Mouse (Mus musculus): ENCODE measurements at regions not wholly inside any gene's neighbourhood (a gene's known extent, or its start where the extent isn't known, plus 50 kb on each side); places are given as distances from the start of the nearest gene placed in this dataset.
A peak's percentile ranks its signal among the peaks of the same experiment; 100 is the strongest.

GRCm38 (mm10) chr16:12768161-12768895 is 341.2 kb upstream of the Ercc4 start:
- H3K27ac ChIP-seq (replicated peaks; ENCODE audit: low read depth, low read length): no peak overlapping the region
- no peak overlapping the region for H3K4me2 ChIP-seq (ENCODE audit: low read length)
- no peaks in the 10 kb centered on the region for H3K9me3 ChIP-seq (ENCODE audit: control insufficient read depth, low read length)
- DNase-seq (no peak), ATAC-seq (ENCODE audit: low FRiP score, low TSS enrichment) (no peak)
- no peaks in the 10 kb centered on the region for H3K27me3 ChIP-seq (ENCODE audit: control insufficient read depth, insufficient read depth, low read length)
- no peak overlapping the region for H3K9ac ChIP-seq (replicated peaks; ENCODE audit: low read length)
- H3K4me3 ChIP-seq (replicated peaks; ENCODE audit: low read depth, low read length): no peak overlapping the region
- 89% methylated on average over 2 of the region's 2 CpGs for WGBS
- no peaks in the 10 kb centered on the region for H3K36me3 ChIP-seq (ENCODE audit: control insufficient read depth, insufficient read depth, low read length)
- H3K4me1 ChIP-seq (ENCODE audit: control insufficient read depth, insufficient read depth, low read length): no peaks in the 10 kb centered on the region

- 93% methylated on average over 5 of the region's 5 CpGs for WGBS
- Histone ChIP-seq H3K27me3 (ENCODE audit: control insufficient read depth, insufficient read depth, low read length) (no peaks in the 10 kb centered on the region), H3K9me3 (ENCODE audit: control insufficient read depth, low read length) (no peaks in the 10 kb centered on the region), H3K9ac (replicated peaks; ENCODE audit: low read length) (no peak overlapping the region), H3K4me2 (ENCODE audit: low read length) (no peak overlapping the region), H3K27ac (replicated peaks; ENCODE audit: low read depth, low read length) (no peak overlapping the region), H3K36me3 (ENCODE audit: control insufficient read depth, insufficient read depth, low read length) (no peaks in the 10 kb centered on the region), H3K4me1 (ENCODE audit: control insufficient read depth, insufficient read depth, low read length) (no peaks in the 10 kb centered on the region), H3K4me3 (replicated peaks; ENCODE audit: low read depth, low read length) (no peak overlapping the region)
- ATAC-seq (ENCODE audit: low FRiP score, low TSS enrichment) (no peak), DNase-seq (no peak)
Observed at GRCm38 (mm10) chr16:12770482-12770881, 339.0 kb upstream of the Ercc4 start.

GRCm38 (mm10) chr16:12772535-12772934 is 336.9 kb upstream of the Ercc4 start:
- ATAC-seq (ENCODE audit: low FRiP score, low TSS enrichment): no peak
- H3K4me3 ChIP-seq (replicated peaks; ENCODE audit: low read depth, low read length): no peak overlapping the region
- no peaks in the 10 kb centered on the region for H3K4me1 ChIP-seq (ENCODE audit: control insufficient read depth, insufficient read depth, low read length)
- no peak for DNase-seq
- H3K36me3 ChIP-seq (ENCODE audit: control insufficient read depth, insufficient read depth, low read length): no peaks in the 10 kb centered on the region
- no peak overlapping the region for H3K9ac ChIP-seq (replicated peaks; ENCODE audit: low read length)
- no peak overlapping the region for H3K4me2 ChIP-seq (ENCODE audit: low read length)
- no peaks in the 10 kb centered on the region for H3K9me3 ChIP-seq (ENCODE audit: control insufficient read depth, low read length)
- H3K27ac ChIP-seq (replicated peaks; ENCODE audit: low read depth, low read length): no peak overlapping the region
- 91% methylated on average over 5 of the region's 5 CpGs for WGBS
- H3K27me3 ChIP-seq (ENCODE audit: control insufficient read depth, insufficient read depth, low read length): no peaks in the 10 kb centered on the region

GRCm38 (mm10) chr16:12775876-12776275 is 333.6 kb upstream of the Ercc4 start:
- no peak for DNase-seq
- H3K4me3 ChIP-seq (replicated peaks; ENCODE audit: low read depth, low read length): no peak overlapping the region
- H3K9ac ChIP-seq (replicated peaks; ENCODE audit: low read length): no peak overlapping the region
- no peaks in the 10 kb centered on the region for H3K36me3 ChIP-seq (ENCODE audit: control insufficient read depth, insufficient read depth, low read length)
- WGBS: 65% methylated on average over 2 of the region's 2 CpGs
- no peak for ATAC-seq (ENCODE audit: low FRiP score, low TSS enrichment)
- no peaks in the 10 kb centered on the region for H3K9me3 ChIP-seq (ENCODE audit: control insufficient read depth, low read length)
- H3K4me1 ChIP-seq (ENCODE audit: control insufficient read depth, insufficient read depth, low read length): no peaks in the 10 kb centered on the region
- H3K27ac ChIP-seq (replicated peaks; ENCODE audit: low read depth, low read length): no peak overlapping the region
- no peak overlapping the region for H3K4me2 ChIP-seq (ENCODE audit: low read length)
- H3K27me3 ChIP-seq (ENCODE audit: control insufficient read depth, insufficient read depth, low read length): no peaks in the 10 kb centered on the region

- H3K36me3 ChIP-seq (ENCODE audit: control insufficient read depth, insufficient read depth, low read length): no peaks in the 10 kb centered on the region
- no peaks in the 10 kb centered on the region for H3K27me3 ChIP-seq (ENCODE audit: control insufficient read depth, insufficient read depth, low read length)
- no peak for ATAC-seq (ENCODE audit: low FRiP score, low TSS enrichment)
- H3K4me1 ChIP-seq (ENCODE audit: control insufficient read depth, insufficient read depth, low read length): no peaks in the 10 kb centered on the region
- H3K27ac ChIP-seq (replicated peaks; ENCODE audit: low read depth, low read length): no peak overlapping the region
- H3K4me3 ChIP-seq (replicated peaks; ENCODE audit: low read depth, low read length): no peak overlapping the region
- H3K4me2 ChIP-seq (ENCODE audit: low read length): no peak overlapping the region
- no peak for DNase-seq
- no peaks in the 10 kb centered on the region for H3K9me3 ChIP-seq (ENCODE audit: control insufficient read depth, low read length)
- 77% methylated on average over 3 of the region's 3 CpGs for WGBS
- no peak overlapping the region for H3K9ac ChIP-seq (replicated peaks; ENCODE audit: low read length)
Observed at GRCm38 (mm10) chr16:12779079-12779478, 330.4 kb upstream of the Ercc4 start.

GRCm38 (mm10) chr16:12780635-12781034 is 328.8 kb upstream of the Ercc4 start:
- no peak for ATAC-seq (ENCODE audit: low FRiP score, low TSS enrichment)
- Histone ChIP-seq H3K4me1 (ENCODE audit: control insufficient read depth, insufficient read depth, low read length) (no peaks in the 10 kb centered on the region), H3K36me3 (ENCODE audit: control insufficient read depth, insufficient read depth, low read length) (no peaks in the 10 kb centered on the region), H3K27ac (replicated peaks; ENCODE audit: low read depth, low read length) (no peak overlapping the region), H3K9me3 (ENCODE audit: control insufficient read depth, low read length) (no peaks in the 10 kb centered on the region), H3K9ac (replicated peaks; ENCODE audit: low read length) (no peak overlapping the region), H3K4me3 (replicated peaks; ENCODE audit: low read depth, low read length) (no peak overlapping the region), H3K27me3 (ENCODE audit: control insufficient read depth, insufficient read depth, low read length) (no peaks in the 10 kb centered on the region), H3K4me2 (ENCODE audit: low read length) (no peak overlapping the region)
- 81% methylated on average over 3 of the region's 3 CpGs for WGBS
- no peak for DNase-seq

GRCm38 (mm10) chr16:12785828-12786227 is 323.7 kb upstream of the Ercc4 start:
- no peak for DNase-seq
- no peak overlapping the region for H3K4me2 ChIP-seq (ENCODE audit: low read length)
- H3K9me3 ChIP-seq (ENCODE audit: control insufficient read depth, low read length): no peaks in the 10 kb centered on the region
- H3K27me3 ChIP-seq (ENCODE audit: control insufficient read depth, insufficient read depth, low read length): no peaks in the 10 kb centered on the region
- WGBS: 70% methylated on average over 1 of the region's 1 CpGs
- H3K36me3 ChIP-seq (ENCODE audit: control insufficient read depth, insufficient read depth, low read length): no peaks in the 10 kb centered on the region
- H3K4me3 ChIP-seq (replicated peaks; ENCODE audit: low read depth, low read length): no peak overlapping the region
- no peaks in the 10 kb centered on the region for H3K4me1 ChIP-seq (ENCODE audit: control insufficient read depth, insufficient read depth, low read length)
- H3K9ac ChIP-seq (replicated peaks; ENCODE audit: low read length): no peak overlapping the region
- H3K27ac ChIP-seq (replicated peaks; ENCODE audit: low read depth, low read length): no peak overlapping the region
- ATAC-seq (ENCODE audit: low FRiP score, low TSS enrichment): no peak

GRCm38 (mm10) chr16:12798523-12798922 is 311.0 kb upstream of the Ercc4 start:
- 90% methylated on average over 2 of the region's 2 CpGs for WGBS
- H3K27me3 ChIP-seq (ENCODE audit: control insufficient read depth, insufficient read depth, low read length): no peaks in the 10 kb centered on the region
- ATAC-seq (ENCODE audit: low FRiP score, low TSS enrichment) (no peak), DNase-seq (no peak)
- H3K4me3 ChIP-seq (replicated peaks; ENCODE audit: low read depth, low read length): no peak overlapping the region
- H3K9ac ChIP-seq (replicated peaks; ENCODE audit: low read length): no peak overlapping the region
- H3K4me1 ChIP-seq (ENCODE audit: control insufficient read depth, insufficient read depth, low read length): no peaks in the 10 kb centered on the region
- no peaks in the 10 kb centered on the region for H3K9me3 ChIP-seq (ENCODE audit: control insufficient read depth, low read length)
- H3K36me3 ChIP-seq (ENCODE audit: control insufficient read depth, insufficient read depth, low read length): no peaks in the 10 kb centered on the region
- H3K27ac ChIP-seq (replicated peaks; ENCODE audit: low read depth, low read length): no peak overlapping the region
- no peak overlapping the region for H3K4me2 ChIP-seq (ENCODE audit: low read length)

GRCm38 (mm10) chr16:12800181-12800580 is 309.3 kb upstream of the Ercc4 start:
- no peak for ATAC-seq (ENCODE audit: low FRiP score, low TSS enrichment)
- Histone ChIP-seq H3K4me3 (replicated peaks; ENCODE audit: low read depth, low read length) (no peak overlapping the region), H3K27me3 (ENCODE audit: control insufficient read depth, insufficient read depth, low read length) (no peaks in the 10 kb centered on the region), H3K9me3 (ENCODE audit: control insufficient read depth, low read length) (no peaks in the 10 kb centered on the region), H3K36me3 (ENCODE audit: control insufficient read depth, insufficient read depth, low read length) (no peaks in the 10 kb centered on the region), H3K9ac (replicated peaks; ENCODE audit: low read length) (no peak overlapping the region), H3K4me2 (ENCODE audit: low read length) (no peak overlapping the region), H3K4me1 (ENCODE audit: control insufficient read depth, insufficient read depth, low read length) (no peaks in the 10 kb centered on the region), H3K27ac (replicated peaks; ENCODE audit: low read depth, low read length) (no peak overlapping the region)
- 64% methylated on average over 1 of the region's 1 CpGs for WGBS
- peak; percentile 51 for DNase-seq

All from midbrain, embryonic 14.5 days (tissue).